Mouse (Mus musculus) C2C12 (cell line): ENCODE results near the gene Cngb1.
"Not testable (repeated sequence)": the region's sequence is repeated elsewhere in the genome, so short reads cannot be mapped to it uniquely, and the experiment has no call there.

Source experiments
- CEBPB ChIP-seq: IDR thresholded peaks from one replicate; pipeline ENCODE4 v1.6.1; 2011; ENCODE audit warnings: low read depth, mild to moderate bottlenecking, control low read depth, moderate library complexity
- CTCF ChIP-seq: IDR thresholded peaks from one replicate; pipeline ENCODE4 v1.5.1; 2011; ENCODE audit not compliant: control insufficient read depth, insufficient read depth, insufficient read length
- FOSL1 ChIP-seq: IDR thresholded peaks from one replicate; pipeline ENCODE4 v1.8.0; 2011; ENCODE audit warnings: mild to moderate bottlenecking, low read length; ENCODE audit not compliant: poor library complexity, insufficient read depth, severe bottlenecking
- MAX ChIP-seq: IDR thresholded peaks from one replicate; pipeline ENCODE4 v1.6.1; 2011; ENCODE audit warnings: mild to moderate bottlenecking, control low read depth
- MYOD1 ChIP-seq: IDR thresholded peaks from one replicate; pipeline ENCODE4 v1.6.1; 2011; ENCODE audit warnings: low read depth; ENCODE audit not compliant: control insufficient read depth, insufficient read length
- MYOG ChIP-seq: IDR thresholded peaks from one replicate; pipeline ENCODE4 v1.6.1; 2011; ENCODE audit not compliant: control insufficient read depth, insufficient read length; ENCODE audit errors: extremely low read depth
- USF1 ChIP-seq: IDR thresholded peaks from one replicate; pipeline ENCODE4 v1.6.1; 2011; ENCODE audit warnings: low read depth, mild to moderate bottlenecking, control low read depth, moderate library complexity

GRCm38 (mm10) chr8:95230086-95230485 is 76.3 kb downstream of the Cngb1 start:
- TF ChIP-seq MYOD1, CTCF, USF1, MYOG, CEBPB, MAX, FOSL1: not testable (repeated sequence)
